Mouse (Mus musculus): ENCODE results near the gene Cmpk2.

- no peak for TF ChIP-seq CTCF (IDR thresholded peaks at IDR 0.05; ENCODE audit: low read depth)
- no peak for TF ChIP-seq EP300 (IDR thresholded peaks at IDR 0.05; ENCODE audit: low read depth)
Measured at GRCm38 (mm10) chr12:26437950-26438349, 31.1 kb upstream of the Cmpk2 start.
